Mouse (Mus musculus) CH12.LX (cell line): ENCODE data around the gene Spire2.

Source experiments
- CHD2 ChIP-seq: IDR thresholded peaks from 2 replicates; pipeline ENCODE4 v1.6.1; 2011; ENCODE audit warnings: low read length, improper control_type of control experiment
- CTCF ChIP-seq, 2 experiments: IDR thresholded peaks in 1 of 2; conservative IDR thresholded peaks in 1 of 2; 2 replicates each; pipeline ENCODE4 v1.5.1; 2011 to 2012; ENCODE audit warnings: low read depth in 2 of 2, low read length in 2 of 2, improper control_type of control experiment in 1 of 2, inconsistent platforms in 1 of 2, mild to moderate bottlenecking in 1 of 2, moderate library complexity in 1 of 2
- ELF1 ChIP-seq: IDR thresholded peaks from 2 replicates; pipeline ENCODE4 v1.6.1; 2014; ENCODE audit warnings: low read depth, mild to moderate bottlenecking, inconsistent platforms, low read length, improper control_type of control experiment
- EP300 ChIP-seq: IDR thresholded peaks from 2 replicates; pipeline ENCODE4 v1.6.1; 2011; ENCODE audit warnings: low read length, improper control_type of control experiment
- ETS1 ChIP-seq: conservative IDR thresholded peaks from 2 replicates; pipeline ENCODE4 v1.6.1; 2012; ENCODE audit warnings: low read depth, mild to moderate bottlenecking, inconsistent platforms, low read length, improper control_type of control experiment, moderate library complexity
- HCFC1 ChIP-seq: IDR thresholded peaks from 2 replicates; pipeline ENCODE4 v1.6.1; 2012; ENCODE audit warnings: low read depth, mild to moderate bottlenecking, inconsistent platforms, low read length, improper control_type of control experiment
- NRF1 ChIP-seq: IDR thresholded peaks from 2 replicates; pipeline ENCODE4 v1.6.1; 2014; ENCODE audit warnings: low read depth, mild to moderate bottlenecking, inconsistent platforms, low read length, improper control_type of control experiment, moderate library complexity
- PAX5 ChIP-seq: IDR thresholded peaks from 2 replicates; pipeline ENCODE4 v1.6.1; 2012; ENCODE audit warnings: low read length, inconsistent platforms, mixed read lengths
- POLR2A ChIP-seq: IDR thresholded peaks from 2 replicates; pipeline ENCODE4 v1.6.1; 2011; ENCODE audit warnings: low read depth, mild to moderate bottlenecking, improper control_type of control experiment, low read length
- RAD21 ChIP-seq: IDR thresholded peaks from 2 replicates; pipeline ENCODE4 v1.6.1; 2011; ENCODE audit warnings: low read depth, mild to moderate bottlenecking, low read length, improper control_type of control experiment, moderate library complexity
- RCOR1 ChIP-seq: conservative IDR thresholded peaks from 2 replicates; pipeline ENCODE4 v1.6.1; 2012; ENCODE audit warnings: low read depth, mild to moderate bottlenecking, inconsistent platforms, low read length, improper control_type of control experiment
- TBP ChIP-seq: conservative IDR thresholded peaks from 2 replicates; pipeline ENCODE4 v1.6.1; 2011; ENCODE audit warnings: low read depth, low read length, improper control_type of control experiment
- ZNF384 ChIP-seq: IDR thresholded peaks from 2 replicates; pipeline ENCODE4 v1.6.1; 2012; ENCODE audit warnings: low read depth, low read length, improper control_type of control experiment, inconsistent platforms

DNA sequence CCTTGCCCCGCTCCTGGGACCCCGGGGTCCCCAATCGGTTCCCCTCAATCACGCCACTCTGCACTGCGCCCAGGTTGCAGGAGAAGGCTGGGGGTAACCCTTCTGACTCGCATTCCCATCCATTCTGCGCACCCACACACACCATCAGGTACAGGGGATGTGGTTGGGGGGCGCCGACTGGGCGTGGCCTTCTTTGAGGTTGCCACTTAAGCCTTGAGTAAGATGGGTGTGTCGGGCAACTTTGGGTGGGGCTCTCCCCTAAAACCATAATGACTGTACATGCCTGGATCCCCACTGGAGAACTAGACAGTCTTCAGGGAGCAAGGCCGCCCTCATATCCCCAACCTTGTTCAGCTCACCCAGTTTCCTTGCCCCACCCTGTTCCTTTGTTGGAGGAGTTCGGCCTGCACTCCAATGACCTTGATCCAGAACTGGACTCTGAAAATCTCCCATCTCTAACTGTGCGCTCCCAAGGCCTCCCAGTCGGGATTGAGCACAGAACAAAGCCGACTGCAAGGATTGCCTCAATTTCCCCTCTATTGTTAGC lies 79.3 kb downstream of the Spire2 start:
- TF ChIP-seq RAD21 (no peak), TBP (0 out of 2 replicates have a peak, but pooled peaks have one; percentile 0), EP300 (no peak), CTCF (conservative IDR thresholded peaks at IDR 0.05 in 1 of 2, IDR thresholded peaks at IDR 0.05 in 1 of 2; ENCODE audit: low read depth in 2 of 2, low read length in 2 of 2) (no peak), CHD2 (no peak), RCOR1 (no peak), POLR2A (no peak), HCFC1 (no peak), ZNF384 (no peak), ELF1 (no peak), ETS1 (no peak), NRF1 (no peak), PAX5 (no peak)
